Mouse (Mus musculus) neutrophil, adult 5-6 weeks (primary cell): ENCODE measurements around the gene Pitx1. TPM values are rescaled to one million over a fixed set of nuclear protein-coding genes. Genes with fewer than 3 reads are reported as not detected.

Experiments used
- ATAC-seq: fragments of 151-379, 151-347 bp; 2 replicates; pipeline ENCODE4 v1.8.0; 2017; ENCODE audit warnings: mild to moderate bottlenecking, moderate TSS enrichment; ENCODE audit not compliant: insufficient number of reproducible peaks, poor library complexity, low FRiP score, severe bottlenecking; ENCODE audit errors: extremely low read depth
- total RNA-seq: library from RNA; stranded (forward); fragments of 200-1000 nt; gene quantifications from 2 replicates; pipeline ENCODE4 v1.2.3, GENCODE M21; 2017

Gene Pitx1
- not detected in 2 replicates for total RNA-seq

DNA sequence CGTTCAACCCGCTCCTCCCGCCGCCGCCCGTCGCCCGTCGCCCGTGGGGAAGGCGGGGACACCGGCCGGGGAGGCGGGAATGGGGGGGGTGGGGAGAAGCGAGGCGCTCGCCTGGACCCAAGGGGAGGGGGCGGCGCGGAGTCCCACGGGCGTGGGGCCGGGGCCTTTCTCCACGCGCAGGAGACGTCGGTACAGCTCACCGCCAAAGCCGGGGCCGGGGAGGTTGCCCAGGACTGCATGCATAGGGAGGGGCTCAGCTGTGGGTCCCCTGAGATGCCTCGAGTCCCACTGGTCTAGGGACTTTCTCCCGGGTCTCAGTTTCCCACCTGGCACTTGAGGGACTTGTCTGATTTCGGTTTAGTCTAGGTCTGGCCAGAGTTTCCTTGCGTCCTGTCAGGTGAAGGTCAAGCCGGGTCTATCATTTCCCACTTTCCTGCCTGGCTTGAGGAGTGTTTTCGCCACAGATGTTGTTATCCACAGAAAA lies at the start of gene Pitx1:
Pitx1 (minus strand) TSS at position 51 of the 484 bp plus-strand sequence.
- no peak for ATAC-seq

DNA sequence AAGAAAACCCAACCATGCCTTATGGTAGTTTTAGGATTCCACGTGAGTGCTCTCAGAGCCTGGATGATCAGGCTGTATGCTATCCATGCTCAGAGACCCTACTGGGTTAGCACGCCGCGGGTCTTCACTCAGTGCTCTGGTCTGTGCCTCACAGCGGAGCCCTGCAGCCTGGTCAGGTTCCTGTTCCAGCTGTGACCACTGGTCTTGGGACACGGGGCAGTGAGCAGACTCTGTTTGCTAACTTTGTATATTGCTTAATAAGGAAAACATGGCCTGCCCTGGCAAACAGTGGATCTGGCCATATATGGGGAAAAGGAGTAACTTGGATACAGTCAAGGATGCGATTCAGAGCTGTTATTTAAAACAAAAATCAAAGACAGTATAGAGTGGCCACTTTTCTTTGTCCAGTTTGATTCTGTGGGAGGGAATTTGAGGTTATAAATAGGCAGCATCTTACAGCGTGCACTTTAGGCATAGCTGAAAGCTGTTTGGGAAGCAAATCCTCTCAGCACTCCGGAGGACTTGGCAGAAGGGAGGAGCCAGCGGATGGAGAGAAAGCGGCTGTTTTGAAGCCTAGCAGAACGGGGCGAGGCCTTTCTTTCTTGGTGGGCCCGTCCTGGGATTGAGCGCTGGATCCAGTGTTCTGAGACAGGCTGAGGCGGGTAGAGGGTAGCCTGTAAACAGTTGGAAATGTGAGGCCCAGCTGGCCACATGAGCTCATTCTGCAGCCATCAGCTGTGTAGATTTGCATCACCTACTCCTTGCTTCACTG lies 45.6 kb upstream of the Pitx1 start:
- no peak for ATAC-seq

DNA sequence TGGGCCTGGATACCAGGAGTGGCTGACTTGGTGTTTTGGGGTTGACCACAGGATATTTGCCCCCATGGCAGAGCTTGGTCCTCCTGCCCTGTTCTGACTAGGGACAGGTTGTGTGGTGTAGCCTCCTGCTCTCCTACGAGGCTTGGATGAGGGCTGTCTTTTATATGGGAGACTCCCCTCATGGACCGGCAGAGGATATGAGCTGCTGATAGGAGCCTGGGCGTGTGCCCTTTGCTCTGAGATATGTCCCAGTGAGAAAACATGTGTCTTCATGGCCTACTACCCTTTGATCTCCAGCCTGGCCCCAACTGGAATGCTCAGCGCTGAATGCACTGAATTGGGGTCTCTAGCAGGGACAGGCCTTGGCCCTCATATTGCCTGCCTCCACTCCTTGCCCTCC lies 42.4 kb upstream of the Pitx1 start:
- no peak for ATAC-seq

DNA sequence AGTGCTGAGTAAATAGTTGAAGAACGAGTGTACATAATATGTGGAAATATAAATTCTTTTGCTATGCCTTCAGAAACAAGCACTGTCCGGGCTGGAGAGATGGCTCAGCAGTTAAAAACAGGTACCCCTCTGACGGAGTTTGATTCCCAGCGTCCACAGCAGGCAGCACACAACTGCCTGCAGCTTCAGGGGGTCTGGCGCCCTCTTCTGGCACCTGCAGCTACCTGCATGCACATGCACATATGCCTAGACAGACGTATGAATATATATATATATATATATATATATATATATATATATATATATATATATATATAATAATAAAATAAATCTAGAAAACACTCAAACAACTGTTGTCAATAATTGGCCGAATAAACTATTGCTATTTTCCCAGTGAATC lies 35.4 kb upstream of the Pitx1 start:
- ATAC-seq: no peak

DNA sequence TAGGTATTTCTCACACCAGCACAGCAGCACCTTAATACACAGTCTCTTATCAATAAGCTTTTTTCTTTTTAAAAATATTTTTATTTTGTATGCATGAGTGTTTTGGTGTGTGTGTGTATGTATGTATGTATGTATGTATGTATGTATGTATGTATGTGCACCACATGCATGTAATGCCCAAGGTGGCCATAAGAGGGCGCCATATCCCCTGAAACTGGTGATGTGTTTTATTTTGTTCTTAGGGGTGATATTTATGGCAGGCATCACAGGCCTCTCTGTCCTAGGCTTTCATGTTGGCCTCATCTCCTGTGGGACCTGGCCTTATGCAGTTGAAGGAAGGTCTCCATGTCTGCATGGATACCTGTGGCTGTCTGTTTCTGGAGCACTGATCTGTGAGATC lies 34.0 kb upstream of the Pitx1 start:
- no peak for ATAC-seq

DNA sequence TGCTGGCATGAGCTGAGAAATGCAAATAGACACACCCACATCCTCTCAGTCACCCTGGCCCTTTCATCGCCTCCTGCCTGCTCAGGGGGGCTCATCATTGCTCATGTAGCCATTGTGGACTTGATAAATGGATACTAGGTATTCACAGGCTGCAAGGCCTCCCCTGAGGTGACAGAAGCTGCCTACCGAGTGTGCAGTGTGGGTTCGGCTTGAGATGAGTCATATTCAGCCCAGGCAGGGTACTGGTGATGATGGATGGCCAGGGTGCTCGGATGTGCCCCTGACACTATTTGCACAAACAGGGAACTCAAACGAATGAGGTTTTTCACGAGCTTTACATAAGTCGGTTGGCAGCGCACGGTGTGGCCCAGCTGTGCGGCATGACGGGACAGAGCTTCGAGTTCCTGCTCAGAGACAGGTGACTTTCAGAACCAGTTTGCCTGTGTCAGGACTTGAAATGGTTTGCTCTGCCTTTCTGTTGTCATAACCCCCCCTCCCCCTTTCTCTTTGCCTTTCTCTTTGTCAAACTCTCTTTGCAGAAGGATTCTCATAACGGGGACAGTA lies 31.6 kb upstream of the Pitx1 start:
- ATAC-seq: no peak

DNA sequence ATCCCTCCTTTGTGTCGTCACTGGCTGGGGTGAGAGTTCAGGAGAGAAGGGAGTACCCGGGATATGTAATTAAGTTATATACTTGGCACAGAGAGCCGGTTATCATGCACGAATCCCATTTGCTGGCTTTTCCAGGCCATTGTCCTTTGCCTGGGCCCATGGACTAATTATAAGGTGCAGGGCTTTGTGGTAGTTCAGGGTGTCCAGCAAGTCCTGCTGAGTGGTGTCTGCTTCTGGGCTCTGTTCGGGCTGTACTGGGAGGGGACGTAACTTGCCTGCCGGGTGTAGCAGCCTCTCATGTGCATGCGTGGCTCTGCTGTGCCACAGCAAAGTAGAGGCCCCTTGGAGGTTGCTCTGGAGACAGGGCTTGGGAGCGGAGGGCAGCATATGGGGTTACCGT lies 24.5 kb upstream of the Pitx1 start:
- ATAC-seq: no peak

DNA sequence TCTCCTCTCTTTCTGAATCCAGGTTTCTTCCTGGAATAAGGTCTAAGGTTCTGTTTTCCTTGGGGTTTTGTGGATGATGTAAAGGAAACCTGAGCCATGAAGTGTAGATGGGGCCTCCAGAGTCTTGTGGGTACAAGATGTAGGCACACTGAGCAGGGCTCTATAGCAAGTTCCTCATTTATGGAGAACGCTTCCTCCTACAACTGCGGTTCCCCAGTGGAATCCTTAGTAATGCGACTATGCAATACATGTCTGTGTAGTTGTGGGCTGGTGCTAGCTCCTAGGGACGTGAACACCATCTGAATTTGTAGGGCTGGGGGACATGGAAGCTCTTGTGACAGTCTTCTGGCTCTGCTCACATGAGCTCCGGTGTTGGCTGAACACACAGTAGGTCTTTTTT lies 22.5 kb upstream of the Pitx1 start:
- no peak for ATAC-seq

DNA sequence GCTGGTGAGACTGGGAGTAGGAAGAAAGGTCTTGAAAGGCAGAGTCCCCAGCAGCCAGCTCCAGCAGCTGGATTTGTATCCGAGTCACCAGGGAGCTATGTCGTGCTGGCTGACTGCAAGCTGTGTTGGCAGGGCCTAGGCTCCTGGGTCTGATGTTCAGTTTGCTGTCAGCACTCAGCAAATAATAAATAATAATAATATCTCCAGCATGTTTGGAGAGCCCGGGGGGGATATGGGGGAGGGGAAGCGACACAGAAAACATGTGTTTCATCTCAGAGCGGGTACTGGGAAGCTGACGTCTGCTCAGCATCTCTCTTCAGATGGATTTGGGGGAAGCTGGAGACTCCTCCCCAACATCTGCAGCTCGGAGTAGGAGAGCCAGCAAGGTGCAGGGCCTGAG lies 19.8 kb upstream of the Pitx1 start:
- no peak for ATAC-seq

DNA sequence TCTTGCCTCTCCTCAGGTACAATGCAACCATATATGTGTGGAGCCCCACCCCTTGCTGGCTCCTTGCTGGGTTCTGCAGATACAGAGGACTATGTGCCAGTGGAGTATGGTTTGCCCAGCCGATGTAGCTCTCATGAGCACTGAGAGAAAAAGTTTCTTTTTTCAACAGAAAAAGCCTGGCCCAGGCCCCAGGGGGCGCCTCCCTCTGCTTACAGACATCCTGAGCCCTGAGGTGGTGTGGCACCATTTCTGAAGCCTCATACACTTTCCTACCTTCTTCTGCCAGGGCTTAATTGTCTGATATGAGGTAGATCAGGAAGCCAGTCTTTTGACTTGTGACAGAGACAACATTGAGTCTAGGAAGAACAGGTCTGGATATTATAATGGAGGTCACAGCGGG lies 16.2 kb upstream of the Pitx1 start:
- ATAC-seq: no peak

DNA sequence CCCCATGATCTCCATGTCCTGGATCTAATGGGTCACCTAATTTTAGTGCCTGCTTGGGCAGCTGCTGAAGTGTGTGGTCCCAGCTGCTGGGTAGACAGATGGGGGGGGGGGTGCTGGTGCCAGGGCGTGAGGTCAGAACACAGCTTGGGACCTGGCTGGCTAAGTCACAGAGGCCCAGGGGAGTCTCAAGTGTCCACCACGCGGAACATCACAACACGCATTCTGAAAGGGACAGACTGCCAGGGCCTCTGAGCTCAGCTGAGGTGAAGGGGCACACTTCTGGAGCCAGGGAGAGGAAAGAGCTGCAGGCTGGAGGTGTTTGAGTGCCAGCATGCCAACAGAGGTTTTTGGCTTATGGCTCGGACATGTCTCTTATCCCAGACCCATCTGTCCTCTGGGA lies 14.7 kb upstream of the Pitx1 start:
- no peak for ATAC-seq

DNA sequence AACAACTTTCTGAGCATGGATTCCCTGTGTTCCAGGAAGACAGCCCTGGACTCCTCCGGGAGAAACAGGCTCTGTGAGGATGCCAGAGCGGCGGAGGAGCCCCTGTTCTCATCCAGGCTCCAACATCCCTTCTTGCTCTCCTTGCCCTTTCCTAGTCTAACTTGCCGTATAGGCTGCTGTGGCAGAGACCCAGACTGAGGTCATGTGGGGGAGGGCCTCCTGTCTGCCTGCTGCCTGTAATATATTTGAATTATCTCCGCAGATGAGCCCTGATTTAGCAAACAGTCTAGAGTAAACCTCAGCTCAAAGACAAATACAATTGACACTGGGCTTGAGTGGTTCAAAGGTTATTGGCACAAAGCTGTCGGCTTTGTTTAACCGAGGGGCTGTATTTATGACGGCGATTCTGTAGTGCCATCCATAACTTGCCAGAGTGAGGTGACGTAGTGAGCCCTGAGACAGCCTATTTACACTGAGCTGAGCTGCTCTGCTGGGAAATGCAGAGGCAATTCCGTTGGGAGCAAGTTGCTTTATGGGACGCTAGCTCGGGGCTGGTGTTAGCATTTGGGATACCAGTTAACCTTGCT lies 12.7 kb upstream of the Pitx1 start:
- no peak for ATAC-seq

DNA sequence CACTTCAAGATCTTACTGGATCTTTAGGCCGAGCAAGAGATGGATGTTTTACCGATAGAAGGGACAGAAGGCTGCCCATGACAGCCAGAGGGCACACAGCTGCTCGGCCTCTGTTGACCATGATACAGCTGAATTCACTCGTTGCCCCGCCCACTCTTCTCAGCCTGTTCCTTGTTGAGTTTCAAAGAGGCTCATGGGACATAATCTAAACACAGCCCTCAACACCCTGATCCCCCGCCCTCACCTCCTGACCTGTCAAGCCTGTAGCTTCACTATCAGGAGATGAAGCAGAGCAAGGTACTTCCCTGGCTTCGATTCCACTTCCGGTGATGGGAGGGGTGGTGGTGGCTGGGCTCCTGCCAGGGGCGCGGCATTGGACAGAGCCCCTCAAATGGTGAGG lies 11.8 kb upstream of the Pitx1 start:
- no peak for ATAC-seq

DNA sequence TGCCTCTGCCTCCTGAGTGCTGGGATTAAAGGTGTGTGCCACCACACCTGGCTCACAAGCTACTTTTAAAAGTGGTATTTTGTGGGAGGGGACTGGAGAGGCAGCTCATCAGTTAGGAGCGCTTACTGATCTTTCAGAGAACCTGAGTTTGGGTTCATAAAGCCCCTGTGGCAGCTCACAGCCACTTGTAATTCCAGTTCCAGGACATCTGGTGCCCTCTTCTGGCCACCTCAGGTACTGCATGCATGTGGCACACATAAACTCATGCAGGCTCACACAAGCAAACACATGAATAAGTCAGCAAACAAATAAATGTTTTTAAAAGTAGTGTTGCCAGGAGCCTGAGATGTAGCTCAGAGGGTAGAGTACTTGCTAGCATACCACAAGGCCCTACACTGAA lies 7.7 kb upstream of the Pitx1 start:
- no peak for ATAC-seq

DNA sequence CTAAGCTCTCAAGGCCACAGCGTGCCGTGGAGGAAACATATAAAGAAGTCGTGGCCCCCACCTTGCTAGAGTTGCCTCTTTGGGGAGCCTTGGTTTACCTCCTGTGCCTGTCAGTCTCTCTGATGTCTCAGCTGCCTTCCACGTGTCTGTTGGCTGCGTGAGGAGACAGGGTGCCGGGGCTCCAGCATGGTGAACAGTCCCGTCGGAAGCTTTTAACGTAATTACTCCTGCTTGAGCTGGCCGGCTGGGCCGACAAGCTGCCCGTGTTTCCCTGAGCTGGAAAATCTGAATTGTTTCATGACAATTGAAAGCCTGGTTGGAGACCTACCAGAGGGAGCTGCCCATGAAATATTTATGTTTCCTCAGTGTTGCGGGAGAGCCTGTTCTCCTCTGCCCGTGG lies 4.2 kb upstream of the Pitx1 start:
- no peak for ATAC-seq

DNA sequence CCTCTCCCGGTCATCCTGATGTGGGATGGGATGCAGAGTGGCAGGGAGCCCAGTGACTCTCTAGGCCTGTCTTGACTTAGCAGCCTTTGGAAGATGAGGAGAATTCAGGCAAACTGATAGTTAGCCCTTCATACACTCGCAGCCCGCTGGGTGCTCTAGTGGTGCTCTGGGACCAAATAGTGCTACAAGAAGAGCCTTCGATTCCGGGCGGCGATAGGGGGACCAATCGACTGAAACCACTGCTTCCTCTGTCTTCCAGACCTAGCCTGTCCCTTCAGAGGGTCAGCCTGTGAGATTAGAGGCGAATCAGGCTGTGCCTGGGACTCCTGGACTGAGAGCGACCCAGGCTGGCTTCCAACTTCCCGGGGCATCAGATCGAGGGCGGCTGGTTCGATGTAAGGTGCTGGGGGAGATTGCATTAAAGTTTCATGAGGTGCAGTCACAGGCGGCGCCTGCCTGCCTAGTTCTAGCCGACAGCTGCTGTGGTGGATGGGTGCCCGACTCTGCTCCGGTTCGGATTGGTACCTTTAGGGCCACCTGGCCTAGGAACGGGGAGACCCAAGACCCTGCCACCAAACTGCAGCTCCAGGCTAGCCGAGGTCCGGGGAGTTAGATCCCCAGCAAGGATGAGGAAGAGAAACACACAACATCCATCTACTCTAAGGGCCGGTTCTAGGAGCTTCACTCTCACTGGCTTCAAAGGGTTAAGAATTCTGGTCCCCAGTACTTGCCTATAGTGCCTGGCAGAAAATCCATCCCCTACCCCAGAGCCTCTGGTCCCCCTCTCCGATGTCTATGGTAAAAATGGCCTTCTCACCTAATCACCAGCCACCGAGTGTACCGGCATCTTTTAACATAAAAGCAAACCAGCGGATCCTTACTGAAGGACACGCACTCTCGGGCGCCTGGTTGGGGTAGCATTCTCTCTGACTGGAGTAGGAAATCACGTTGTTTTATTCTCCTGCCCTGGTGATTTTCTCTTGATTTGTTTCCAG lies 1.1 kb upstream of the Pitx1 start:
- no peak for ATAC-seq

DNA sequence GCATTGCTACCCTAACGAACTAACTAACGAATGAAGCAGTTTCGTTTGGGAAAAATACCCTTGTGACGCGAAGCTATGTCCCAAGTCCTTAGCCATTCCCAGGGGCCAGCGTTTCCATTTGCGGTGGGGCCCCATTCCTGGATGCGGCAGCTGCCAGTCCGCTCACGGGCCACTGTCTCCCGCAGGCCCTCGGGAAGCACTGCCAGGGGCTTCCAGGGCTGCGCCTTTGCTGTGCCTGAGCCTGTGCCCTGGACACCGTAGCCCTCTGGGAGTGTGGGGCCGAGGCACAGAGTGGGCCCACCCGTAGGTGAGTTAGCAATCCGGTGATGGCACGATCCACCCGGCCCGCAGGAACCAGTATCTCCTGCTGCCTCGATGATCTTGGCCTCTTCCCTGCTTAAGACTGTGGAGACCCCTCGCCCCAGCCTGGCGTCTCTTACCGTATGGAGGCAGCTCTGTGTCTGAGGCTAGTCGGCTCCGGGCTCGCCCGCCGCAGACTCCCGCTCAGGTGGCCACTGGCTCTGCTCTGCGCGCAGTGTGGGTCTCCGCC lies 369 bp downstream of the Pitx1 start:
- no peak for ATAC-seq

DNA sequence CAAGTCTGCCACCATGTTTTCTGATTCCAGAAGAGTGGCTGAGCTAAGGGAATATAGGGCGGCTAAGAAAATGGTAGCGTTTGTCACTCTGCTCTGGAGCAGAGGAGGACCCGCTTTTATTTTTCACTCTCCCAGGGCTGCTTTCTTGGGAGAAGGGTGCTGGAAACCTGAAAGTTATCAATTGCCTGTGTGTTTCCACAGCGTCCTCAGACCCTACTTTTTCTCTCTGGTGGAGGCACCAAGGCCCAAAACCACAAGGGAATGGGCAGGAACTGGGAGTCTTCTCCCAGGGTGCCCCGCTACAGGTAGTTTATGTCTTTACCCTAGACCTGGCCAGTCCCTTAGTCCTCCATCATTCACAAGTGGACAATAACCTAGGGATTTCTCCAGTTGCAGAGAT lies 1.3 kb downstream of the Pitx1 start:
- no peak for ATAC-seq

DNA sequence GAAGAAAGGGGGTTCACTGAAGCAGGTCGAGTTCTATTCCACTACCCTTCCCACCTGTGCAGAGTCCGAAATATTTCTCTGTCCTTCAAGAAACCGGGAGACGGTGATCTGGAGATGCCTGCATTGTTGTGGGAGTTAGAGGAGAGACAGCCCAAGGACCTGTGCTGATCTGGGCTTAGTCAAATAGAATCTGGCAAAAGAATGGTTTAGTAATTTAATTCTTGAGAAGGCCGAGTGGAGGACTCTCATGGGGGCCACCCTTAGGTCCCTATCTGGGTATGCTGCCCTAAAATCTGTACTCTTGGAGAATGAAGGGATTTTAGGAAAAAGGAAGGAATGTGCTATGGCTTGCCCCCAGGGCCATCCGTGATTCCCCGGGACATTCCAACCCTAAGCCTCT lies 2.1 kb downstream of the Pitx1 start:
- ATAC-seq: no peak
